Mouse (Mus musculus): Measurements from ENCODE around the gene Hes2. TPM values are rescaled to one million over a fixed set of nuclear protein-coding genes. Genes with fewer than 3 reads are reported as not detected.
A peak's percentile ranks its signal among the peaks of the same experiment; 100 is the strongest.

Gene Hes2
- polyA plus RNA-seq, 1 experiment: not detected

- no peak for DNase-seq
- Histone ChIP-seq H3K27me3 (ENCODE audit: control insufficient read depth, insufficient read depth, low read length) (peaks cover 3% of the 10 kb centered on the region; the same call in 1 of the 2 replicates), H3K27ac (ENCODE audit: insufficient read depth, low read length) (no peak overlapping the region), H3K4me1 (ENCODE audit: control insufficient read depth, insufficient read depth, low read length) (peaks cover 9% of the 10 kb centered on the region), H3K4me3 (replicated peaks; ENCODE audit: insufficient read depth, low read depth, low read length) (no peak overlapping the region)
- TF ChIP-seq POLR2A (IDR thresholded peaks at IDR 0.05; ENCODE audit: borderline replicate concordance, insufficient read depth, low read length) (no peak), CTCF (IDR thresholded peaks at IDR 0.05; ENCODE audit: borderline replicate concordance, insufficient read depth, low read depth, low read length) (no peak)
- WGBS: 87% methylated on average over 11 of the region's 11 CpGs
Observed at GRCm38 (mm10) chr4:152127884-152128283, 30.8 kb upstream of the Hes2 start.

- Histone ChIP-seq H3K4me3 (replicated peaks; ENCODE audit: insufficient read depth, low read depth, low read length) (no peak overlapping the region), H3K27ac (ENCODE audit: insufficient read depth, low read length) (no peak overlapping the region), H3K4me1 (ENCODE audit: control insufficient read depth, insufficient read depth, low read length) (peaks cover 9% of the 10 kb centered on the region), H3K27me3 (ENCODE audit: control insufficient read depth, insufficient read depth, low read length) (peaks cover 3% of the 10 kb centered on the region; the same call in 1 of the 2 replicates)
- DNase-seq: no peak
- 71% methylated on average over 5 of the region's 5 CpGs for WGBS
- TF ChIP-seq CTCF (IDR thresholded peaks at IDR 0.05; ENCODE audit: borderline replicate concordance, insufficient read depth, low read depth, low read length): no peak
- TF ChIP-seq POLR2A (IDR thresholded peaks at IDR 0.05; ENCODE audit: borderline replicate concordance, insufficient read depth, low read length): no peak
Observed at GRCm38 (mm10) chr4:152128784-152129183, 29.9 kb upstream of the Hes2 start.

DNA sequence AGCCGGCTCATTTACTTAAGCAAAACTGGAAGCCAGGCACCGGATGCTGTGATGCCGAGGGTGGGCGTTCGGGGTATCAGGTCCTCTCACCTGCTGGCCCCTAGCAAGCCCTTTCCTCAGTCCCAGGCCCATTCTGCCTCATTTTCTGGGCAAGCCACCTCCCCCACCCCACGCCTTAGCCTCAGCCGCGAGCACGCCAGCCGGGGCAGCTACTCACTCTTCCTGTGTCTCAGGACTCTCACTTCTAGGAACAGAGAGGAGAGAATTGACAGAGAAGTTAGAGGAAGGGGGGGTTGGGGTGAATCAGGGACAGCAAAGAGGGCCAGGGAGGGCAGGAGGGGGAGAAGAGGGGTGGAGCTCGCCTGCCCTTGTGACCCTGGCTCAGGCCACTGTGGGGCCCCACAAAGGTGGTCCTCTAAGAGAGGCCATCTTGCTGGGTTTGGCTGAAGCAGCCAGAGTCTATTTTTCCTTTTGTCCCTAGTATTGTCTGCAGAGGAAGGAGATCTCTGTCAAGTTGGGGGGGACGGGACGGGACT is 29.2 kb upstream of the Hes2 start:
- no peak for TF ChIP-seq CTCF (IDR thresholded peaks at IDR 0.05; ENCODE audit: borderline replicate concordance, insufficient read depth, low read depth, low read length)
- TF ChIP-seq POLR2A (IDR thresholded peaks at IDR 0.05; ENCODE audit: borderline replicate concordance, insufficient read depth, low read length): no peak
- WGBS: 60% methylated on average over 13 of the region's 13 CpGs
- H3K27ac ChIP-seq (ENCODE audit: insufficient read depth, low read length): no peak overlapping the region
- DNase-seq: no peak
- no peak overlapping the region for H3K4me3 ChIP-seq (replicated peaks; ENCODE audit: insufficient read depth, low read depth, low read length)
- peaks cover 9% of the 10 kb centered on the region for H3K4me1 ChIP-seq (ENCODE audit: control insufficient read depth, insufficient read depth, low read length)
- peaks cover 3% of the 10 kb centered on the region; the same call in 1 of the 2 replicates for H3K27me3 ChIP-seq (ENCODE audit: control insufficient read depth, insufficient read depth, low read length)

DNA sequence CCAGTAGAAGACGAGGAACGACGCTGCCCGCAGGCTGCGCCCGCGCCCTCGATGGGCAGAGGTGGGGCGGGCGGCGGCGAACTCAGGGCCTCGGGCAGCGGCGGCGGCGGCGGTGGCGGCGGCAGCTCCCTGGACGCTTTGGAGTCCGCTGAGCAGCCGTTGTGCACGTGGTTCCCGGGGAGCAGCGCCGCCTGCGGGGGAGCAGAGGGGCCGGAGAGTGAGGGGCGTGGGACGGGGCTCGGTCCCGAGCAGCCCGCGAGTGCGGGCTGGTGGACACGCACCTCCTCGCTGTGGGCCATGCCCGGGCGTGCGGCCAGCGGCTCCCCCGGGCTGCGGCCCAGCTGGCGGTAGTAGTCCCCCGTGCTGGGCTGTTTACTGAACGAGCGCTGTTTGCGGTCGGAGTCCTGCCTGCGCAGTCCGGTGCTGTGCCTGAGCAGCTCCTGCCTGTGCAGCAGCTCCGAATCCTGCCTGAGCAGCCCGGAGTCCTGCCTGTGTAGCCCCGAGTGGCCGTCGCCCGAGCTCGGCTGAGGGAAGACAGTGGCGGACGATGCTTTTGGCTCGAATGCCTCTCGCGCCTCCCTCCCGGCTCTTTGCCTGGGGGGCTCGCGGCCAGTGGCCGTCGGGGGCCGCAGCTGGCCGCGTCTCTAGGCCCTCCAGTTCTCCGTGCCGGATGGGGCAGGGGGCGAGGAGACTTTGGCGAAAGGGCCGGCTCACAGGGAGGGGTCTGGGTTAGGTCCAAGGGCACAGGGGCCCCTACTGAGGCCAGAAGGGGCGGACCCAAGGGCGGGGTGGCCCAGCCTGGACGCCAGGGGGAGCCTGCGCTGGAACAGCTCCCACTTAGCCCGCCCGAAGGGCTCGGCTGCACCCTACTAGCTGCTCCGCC is 27.7 kb upstream of the Hes2 start:
- Histone ChIP-seq H3K4me1 (ENCODE audit: control insufficient read depth, insufficient read depth, low read length) (peaks cover 7% of the 10 kb centered on the region), H3K27ac (ENCODE audit: insufficient read depth, low read length) (no peak overlapping the region), H3K27me3 (ENCODE audit: control insufficient read depth, insufficient read depth, low read length) (peaks cover 3% of the 10 kb centered on the region; the same call in 1 of the 2 replicates), H3K4me3 (replicated peaks; ENCODE audit: insufficient read depth, low read depth, low read length) (no peak overlapping the region)
- TF ChIP-seq CTCF (IDR thresholded peaks at IDR 0.05; ENCODE audit: borderline replicate concordance, insufficient read depth, low read depth, low read length) (no peak), POLR2A (IDR thresholded peaks at IDR 0.05; ENCODE audit: borderline replicate concordance, insufficient read depth, low read length) (no peak)
- 1% methylated on average over 74 of the region's 85 CpGs for WGBS
- peak; percentile 33 to 41 for DNase-seq

- Histone ChIP-seq H3K27me3 (ENCODE audit: control insufficient read depth, insufficient read depth, low read length) (peaks cover 3% of the 10 kb centered on the region; the same call in 1 of the 2 replicates), H3K4me3 (replicated peaks; ENCODE audit: insufficient read depth, low read depth, low read length) (no peak overlapping the region), H3K27ac (ENCODE audit: insufficient read depth, low read length) (no peak overlapping the region), H3K4me1 (ENCODE audit: control insufficient read depth, insufficient read depth, low read length) (0 out of 2 replicates have a peak, but pooled peaks cover 5% of the 10 kb centered on the region)
- 13% methylated on average over 50 of the region's 50 CpGs for WGBS
- DNase-seq: no peak
- TF ChIP-seq CTCF (IDR thresholded peaks at IDR 0.05; ENCODE audit: borderline replicate concordance, insufficient read depth, low read depth, low read length) (no peak), POLR2A (IDR thresholded peaks at IDR 0.05; ENCODE audit: borderline replicate concordance, insufficient read depth, low read length) (no peak)
Observed at GRCm38 (mm10) chr4:152131809-152132771, 26.6 kb upstream of the Hes2 start.

DNA sequence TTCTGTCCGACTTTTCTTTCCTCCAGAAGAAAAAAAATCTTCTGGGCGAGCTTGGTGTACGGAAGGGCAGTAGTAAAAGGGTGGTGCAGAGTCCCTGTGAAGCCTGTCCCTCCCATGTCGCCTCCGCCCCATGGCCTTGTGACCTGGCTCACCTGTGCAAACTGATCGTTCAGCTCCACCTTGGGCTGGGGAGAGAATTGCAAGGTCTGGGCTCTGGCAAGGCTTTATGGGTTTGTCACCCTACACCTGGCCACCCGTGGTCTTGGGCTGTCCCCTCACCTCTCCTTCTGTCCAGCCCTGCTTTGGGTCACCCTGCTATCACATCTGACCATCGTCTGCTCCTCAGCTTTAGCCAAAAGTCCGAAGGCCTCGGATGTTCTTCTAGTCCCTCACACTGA is 25.9 kb upstream of the Hes2 start:
- 59% methylated on average over 10 of the region's 10 CpGs for WGBS
- H3K27me3 ChIP-seq (ENCODE audit: control insufficient read depth, insufficient read depth, low read length): peaks cover 3% of the 10 kb centered on the region; the same call in 1 of the 2 replicates
- no peak overlapping the region for H3K27ac ChIP-seq (ENCODE audit: insufficient read depth, low read length)
- no peak for DNase-seq
- 0 out of 2 replicates have a peak, but pooled peaks cover 5% of the 10 kb centered on the region for H3K4me1 ChIP-seq (ENCODE audit: control insufficient read depth, insufficient read depth, low read length)
- TF ChIP-seq CTCF (IDR thresholded peaks at IDR 0.05; ENCODE audit: borderline replicate concordance, insufficient read depth, low read depth, low read length): no peak
- TF ChIP-seq POLR2A (IDR thresholded peaks at IDR 0.05; ENCODE audit: borderline replicate concordance, insufficient read depth, low read length): no peak
- H3K4me3 ChIP-seq (replicated peaks; ENCODE audit: insufficient read depth, low read depth, low read length): no peak overlapping the region

DNA sequence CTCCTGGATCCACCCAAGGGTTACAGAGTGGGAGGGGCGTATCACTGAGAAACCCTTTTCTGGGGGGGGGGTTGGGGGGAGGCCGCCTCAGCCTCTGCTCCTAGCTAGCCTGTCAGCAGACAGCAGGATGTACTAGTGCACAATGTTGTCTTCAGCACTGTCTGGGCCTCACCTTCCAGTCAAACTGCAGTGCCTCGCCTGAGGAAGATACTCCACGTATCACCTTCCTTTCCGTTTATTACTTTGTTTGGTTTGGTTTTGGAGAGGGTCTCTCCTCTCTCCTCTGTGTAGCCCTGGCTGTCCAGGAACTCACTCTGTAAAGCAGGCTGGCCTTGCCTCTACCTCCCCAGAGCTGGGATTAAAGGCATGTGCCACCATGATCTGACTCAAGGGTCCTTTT is 25.5 kb upstream of the Hes2 start:
- H3K4me1 ChIP-seq (ENCODE audit: control insufficient read depth, insufficient read depth, low read length): peaks cover 5% of the 10 kb centered on the region; the same call in 1 of the 2 replicates
- DNase-seq: no peak
- 77% methylated on average over 5 of the region's 5 CpGs for WGBS
- H3K27ac ChIP-seq (ENCODE audit: insufficient read depth, low read length): no peak overlapping the region
- H3K4me3 ChIP-seq (replicated peaks; ENCODE audit: insufficient read depth, low read depth, low read length): no peak overlapping the region
- H3K27me3 ChIP-seq (ENCODE audit: control insufficient read depth, insufficient read depth, low read length): peaks cover 3% of the 10 kb centered on the region; the same call in 1 of the 2 replicates
- TF ChIP-seq CTCF (IDR thresholded peaks at IDR 0.05; ENCODE audit: borderline replicate concordance, insufficient read depth, low read depth, low read length) (no peak), POLR2A (IDR thresholded peaks at IDR 0.05; ENCODE audit: borderline replicate concordance, insufficient read depth, low read length) (no peak)
